Mouse (Mus musculus) lung, embryonic 14.5 days (tissue): ENCODE measurements around the gene Col4a4. TPM values are rescaled to one million over a fixed set of nuclear protein-coding genes. Genes with fewer than 3 reads are reported as not detected.

Experiments
- ATAC-seq: fragments of 200-750 bp; cut with Nextera tagmentation; 2 replicates; pipeline ENCODE4 v1.8.0; 2017; ENCODE audit warnings: mild to moderate bottlenecking, moderate TSS enrichment, moderate library complexity; ENCODE audit not compliant: insufficient read depth
- DNase-seq: peaks from one replicate; pipeline ENCODE4 v3.0.0-alpha.2; 2015
- H3K27ac ChIP-seq: fragments of 300-500 bp; sonication (generic); 2 replicates; pipeline ENCODE4 v1.5.1; 2014; ENCODE audit warnings: low read depth, mild to moderate bottlenecking, moderate library complexity
- H3K27me3 ChIP-seq: fragments of 300-500 bp; sonication (generic); 2 replicates; pipeline ENCODE4 v1.6.1; 2014; ENCODE audit warnings: low read length, control low read depth; ENCODE audit not compliant: insufficient read depth
- H3K36me3 ChIP-seq: fragments of 300-500 bp; sonication (generic); 2 replicates; pipeline ENCODE4 v1.6.1; 2014; ENCODE audit warnings: control low read depth; ENCODE audit not compliant: insufficient read depth
- H3K4me1 ChIP-seq: fragments of 300-500 bp; sonication (generic); 2 replicates; pipeline ENCODE4 v1.6.1; 2014; ENCODE audit warnings: antibody characterized with exemption, control low read depth; ENCODE audit not compliant: insufficient read depth
- H3K4me2 ChIP-seq: fragments of 300-500 bp; sonication (generic); 2 replicates; pipeline ENCODE4 v1.6.1; 2014; ENCODE audit warnings: mild to moderate bottlenecking
- H3K4me3 ChIP-seq: fragments of 300-500 bp; sonication (generic); 2 replicates; pipeline ENCODE4 v1.5.1; 2014; ENCODE audit warnings: low read depth, low read length
- H3K9ac ChIP-seq: fragments of 300-500 bp; sonication (generic); 2 replicates; pipeline ENCODE4 v1.6.1; 2014
- H3K9me3 ChIP-seq: fragments of 300-500 bp; sonication (generic); 2 replicates; pipeline ENCODE4 v1.6.1; 2016; ENCODE audit warnings: low read depth, low read length, control low read depth
- CTCF ChIP-seq: IDR thresholded peaks from 2 replicates; pipeline ENCODE4 v1.5.1; 2016; ENCODE audit warnings: antibody characterized with exemption, low read depth
- WGBS: fragments of 180-500 bp; shearing (Covaris S2); extraction: QIAGEN DNeasy Blood & Tissue Kit; methylation state at CpG from one replicate; pipeline ENCODE4 v1.1.7; 2014; 5-methylcytosine and 5-hydroxymethylcytosine counted together
- polyA plus RNA-seq: library from polyadenylated mRNA; unstranded; fragments of >200 nt; fragmentation: Nextera tagmentation; extraction: Ambion mirVana; gene quantifications from 2 replicates; pipeline ENCODE4 v1.2.1, GENCODE M21; 2014

Col4a4 gene
- polyA plus RNA-seq, 1 experiment from 2014 or later = 8.0 TPM

DNA sequence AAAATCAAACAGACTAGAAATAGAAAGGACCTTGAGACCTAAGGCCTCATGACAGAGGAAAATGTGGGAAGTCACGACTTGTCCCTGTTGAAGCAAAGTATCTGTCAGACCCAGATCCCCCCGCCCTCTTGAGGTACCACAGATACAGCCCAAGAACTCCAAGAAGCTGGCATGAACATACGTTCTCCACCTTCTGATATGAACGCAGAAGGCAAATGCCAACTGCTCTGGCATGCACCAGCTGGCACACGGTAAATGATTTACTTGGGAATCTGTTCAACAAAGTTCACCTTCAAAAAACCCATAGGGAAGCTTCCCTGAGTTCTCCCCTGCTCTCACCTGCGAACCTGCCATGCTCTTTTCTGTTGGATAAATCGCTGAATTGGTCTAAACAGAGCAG, 19.2 kb upstream of the Col4a4 start:
- Histone ChIP-seq H3K27ac (no peak overlapping the region), H3K9ac (no peak overlapping the region), H3K36me3 (no peaks in the 10 kb centered on the region), H3K4me2 (no peak overlapping the region), H3K27me3 (no peaks in the 10 kb centered on the region), H3K4me3 (no peak overlapping the region), H3K4me1 (no peaks in the 10 kb centered on the region; the same call in 1 of the 2 replicates), H3K9me3 (no peaks in the 10 kb centered on the region)
- ATAC-seq (no peak), DNase-seq (no peak)
- TF ChIP-seq CTCF = no peak
- WGBS = 81% methylated on average over 7 of the region's 7 CpGs

DNA sequence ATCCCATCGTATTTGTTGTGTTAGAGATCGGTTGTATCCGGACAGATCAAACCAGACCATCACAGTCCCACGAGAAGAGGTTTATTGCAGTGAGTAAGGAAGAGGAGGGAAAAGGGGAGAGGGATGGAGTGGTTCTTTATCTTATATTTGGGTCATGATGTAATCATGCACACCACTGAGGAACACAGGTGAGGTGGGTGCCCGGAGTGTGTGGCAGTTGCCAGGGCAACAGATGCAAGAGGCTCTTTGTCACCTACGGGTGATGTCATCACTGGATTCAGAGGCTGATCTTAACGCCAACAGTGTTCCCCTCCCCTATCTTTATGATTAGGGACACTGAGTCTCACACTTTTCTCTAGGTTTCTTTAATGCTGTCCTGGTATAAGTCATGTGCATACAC, 18.7 kb upstream of the Col4a4 start:
- DNase-seq (no peak), ATAC-seq (no peak)
- no peak overlapping the region for H3K4me3 ChIP-seq
- TF ChIP-seq CTCF = no peak
- no peaks in the 10 kb centered on the region; the same call in 1 of the 2 replicates for H3K4me1 ChIP-seq
- H3K9me3 ChIP-seq = no peaks in the 10 kb centered on the region
- WGBS = 77% methylated on average over 7 of the region's 7 CpGs
- H3K9ac ChIP-seq = no peak overlapping the region
- H3K36me3 ChIP-seq = no peaks in the 10 kb centered on the region
- no peak overlapping the region for H3K4me2 ChIP-seq
- H3K27me3 ChIP-seq = no peaks in the 10 kb centered on the region
- no peak overlapping the region for H3K27ac ChIP-seq

DNA sequence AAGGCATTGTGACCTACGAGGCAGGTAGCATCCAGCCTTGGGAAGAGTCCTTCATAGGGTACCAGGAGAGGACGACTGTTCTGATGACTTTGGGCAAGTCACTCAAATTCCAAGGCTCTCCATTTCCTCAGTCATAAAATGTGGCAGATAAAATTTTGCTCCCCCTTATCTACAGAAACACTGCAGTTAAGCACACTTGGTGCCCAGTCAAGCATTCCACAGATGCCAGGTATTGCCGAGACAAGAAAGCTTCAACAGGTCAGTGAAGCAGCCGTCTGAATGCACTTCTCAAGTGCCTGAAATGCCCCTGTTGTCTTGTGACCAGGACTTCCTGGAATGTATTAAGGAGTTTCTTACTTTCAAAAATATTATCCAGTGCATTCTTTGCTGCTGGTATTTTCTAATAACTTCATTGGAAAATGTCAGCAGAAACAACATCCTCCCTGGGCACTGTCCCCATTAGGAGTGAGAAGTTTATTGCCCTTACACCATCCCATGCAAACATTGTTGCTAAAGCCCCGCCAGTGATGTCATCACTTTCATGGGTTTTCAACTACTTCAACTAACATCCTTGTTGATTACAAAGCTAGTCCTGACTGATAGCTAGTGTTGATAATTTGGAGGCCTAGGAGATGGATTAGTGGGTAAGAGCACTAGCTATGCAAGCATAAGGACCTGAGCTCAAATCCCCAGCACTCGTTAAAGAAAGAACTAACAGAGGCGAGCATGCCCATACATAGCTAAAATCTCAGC, 16.7 kb upstream of the Col4a4 start:
- Histone ChIP-seq H3K36me3 (no peaks in the 10 kb centered on the region), H3K27me3 (no peaks in the 10 kb centered on the region), H3K27ac (no peak overlapping the region), H3K9ac (no peak overlapping the region), H3K4me1 (no peaks in the 10 kb centered on the region; the same call in 1 of the 2 replicates), H3K4me3 (no peak overlapping the region), H3K4me2 (no peak overlapping the region), H3K9me3 (no peaks in the 10 kb centered on the region)
- no peak for TF ChIP-seq CTCF
- DNase-seq = peak; percentile 45
- 57% methylated on average over 7 of the region's 7 CpGs for WGBS
- peak; percentile 47; the same call in 1 of the 2 replicates for ATAC-seq

DNA sequence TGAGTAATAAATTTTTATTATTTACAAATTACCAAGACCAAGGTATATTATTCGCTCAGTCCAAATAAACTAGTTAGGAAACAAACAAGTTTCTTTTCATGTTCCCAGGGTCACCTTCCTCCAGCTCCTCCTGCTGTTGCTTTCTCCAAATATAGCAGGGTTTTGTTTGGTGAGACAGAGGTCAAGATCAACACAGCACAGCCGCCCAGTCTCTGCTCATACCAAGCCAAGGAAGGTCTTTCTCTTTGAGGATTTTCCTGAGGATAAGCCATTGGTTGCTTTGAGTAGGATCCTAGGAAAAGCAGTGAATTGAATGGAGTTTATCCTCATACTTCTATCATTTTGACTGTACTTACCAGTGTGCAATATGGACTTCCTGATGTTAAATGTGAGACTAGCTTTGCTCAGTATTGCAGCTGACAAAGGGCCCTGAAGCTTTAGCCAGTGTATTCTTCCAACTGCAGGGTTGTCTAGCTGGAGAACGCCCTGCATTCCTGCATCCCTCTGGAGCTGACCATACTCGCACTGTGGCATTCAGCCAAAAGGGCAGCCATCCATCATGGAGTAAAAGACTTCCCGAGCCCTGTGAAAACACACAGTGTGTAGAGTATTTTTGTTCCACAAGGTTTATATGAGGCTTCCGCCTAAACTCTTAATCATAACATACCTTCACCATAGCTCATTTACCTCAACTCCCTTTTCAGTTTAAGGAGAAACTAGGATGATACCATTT, 10.4 kb upstream of the Col4a4 start:
- no peak for TF ChIP-seq CTCF
- Histone ChIP-seq H3K27ac (peak overlapping the region; percentile 42; the same call in 1 of the 2 replicates), H3K4me2 (no peak overlapping the region), H3K36me3 (no peaks in the 10 kb centered on the region), H3K27me3 (no peaks in the 10 kb centered on the region), H3K4me1 (peaks cover 9% of the 10 kb centered on the region), H3K4me3 (no peak overlapping the region), H3K9me3 (no peaks in the 10 kb centered on the region), H3K9ac (no peak overlapping the region)
- WGBS = 22% methylated on average over 6 of the region's 6 CpGs
- DNase-seq = peak; percentile 93
- ATAC-seq = peak; percentile 97

DNA sequence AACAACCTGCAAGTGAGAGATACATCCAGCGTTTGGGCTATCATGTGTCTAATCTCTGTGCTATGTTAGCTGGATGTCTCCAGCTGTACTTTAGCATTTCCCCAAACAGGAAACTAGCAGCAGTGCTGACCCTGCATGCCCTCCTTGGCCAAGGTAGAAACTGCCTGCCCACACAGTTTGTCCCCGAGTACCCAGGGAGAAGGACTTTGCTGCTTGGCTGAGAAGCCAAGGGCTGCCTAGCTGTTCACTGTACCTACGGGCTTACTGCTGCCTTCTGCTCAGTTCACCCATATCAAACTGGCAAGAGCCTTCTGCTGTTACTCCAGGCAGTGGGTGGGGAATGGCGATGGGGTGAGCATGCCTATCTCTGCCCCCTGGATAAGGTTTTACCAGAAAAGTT, 3.6 kb upstream of the Col4a4 start:
- ATAC-seq (no peak), DNase-seq (no peak)
- no peaks in the 10 kb centered on the region for H3K9me3 ChIP-seq
- no peak overlapping the region for H3K4me2 ChIP-seq
- no peak for TF ChIP-seq CTCF
- H3K27me3 ChIP-seq = 0 out of 2 replicates have a peak, but pooled peaks cover 9% of the 10 kb centered on the region
- 55% methylated on average over 4 of the region's 4 CpGs for WGBS
- H3K27ac ChIP-seq = no peak overlapping the region
- no peaks in the 10 kb centered on the region for H3K4me1 ChIP-seq
- no peak overlapping the region for H3K9ac ChIP-seq
- H3K36me3 ChIP-seq = no peaks in the 10 kb centered on the region
- no peak overlapping the region for H3K4me3 ChIP-seq

DNA sequence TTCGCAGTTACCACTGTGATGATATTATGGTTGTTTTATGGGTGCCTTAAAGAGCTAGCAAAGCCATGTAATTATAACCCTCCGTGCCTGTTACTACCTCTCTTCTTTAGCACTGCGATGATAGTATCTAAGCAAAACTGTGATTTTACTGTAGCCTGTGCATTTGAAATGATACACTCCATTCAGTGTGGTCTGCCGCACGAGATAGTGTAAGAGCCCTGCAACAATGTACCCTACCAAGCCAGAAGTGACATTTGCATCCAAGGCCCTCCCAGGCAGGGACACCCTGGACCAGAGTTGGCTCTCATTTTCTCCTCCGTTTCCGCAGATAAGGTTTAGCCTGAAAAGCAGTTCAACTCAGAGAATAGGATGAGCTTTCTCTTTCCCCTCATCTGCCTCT, 668 bp downstream of the Col4a4 start:
- no peaks in the 10 kb centered on the region for H3K9me3 ChIP-seq
- no peaks in the 10 kb centered on the region for H3K4me1 ChIP-seq

DNA sequence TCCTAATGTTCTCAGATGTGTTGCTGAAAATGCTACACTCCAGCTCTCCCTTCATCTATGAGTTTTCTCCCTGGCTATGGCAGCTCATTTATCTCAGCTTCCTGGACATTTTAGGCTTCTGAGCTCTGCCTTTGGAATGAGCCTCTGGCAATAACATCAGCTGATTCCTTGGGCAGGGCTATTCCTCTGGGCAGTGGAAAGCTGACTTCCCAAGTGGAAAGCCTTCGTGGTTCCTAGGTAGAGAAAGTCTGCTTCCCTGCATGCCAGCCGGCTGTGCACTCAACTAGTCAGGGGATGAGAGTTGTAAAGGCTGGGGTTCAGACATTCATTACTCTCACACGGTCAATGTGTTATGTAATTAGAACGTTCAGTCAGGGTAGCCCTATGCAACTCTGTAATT, 8.3 kb downstream of the Col4a4 start:
- ATAC-seq (peak; percentile 30; the same call in 1 of the 2 replicates), DNase-seq (no peak)
- no peak overlapping the region for H3K4me2 ChIP-seq
- H3K9me3 ChIP-seq = no peaks in the 10 kb centered on the region
- H3K36me3 ChIP-seq = no peaks in the 10 kb centered on the region
- H3K4me3 ChIP-seq = no peak overlapping the region
- H3K27ac ChIP-seq = peak overlapping the region; percentile 74; the same call in 1 of the 2 replicates
- H3K4me1 ChIP-seq = peaks cover 2% of the 10 kb centered on the region; the same call in 1 of the 2 replicates
- no peak for TF ChIP-seq CTCF
- WGBS = 41% methylated on average over 4 of the region's 4 CpGs
- H3K27me3 ChIP-seq = no peaks in the 10 kb centered on the region
- H3K9ac ChIP-seq = no peak overlapping the region

More for the DNA sequence above, 668 bp downstream of the Col4a4 start:
- Histone ChIP-seq H3K27ac (no peak overlapping the region), H3K4me3 (peak overlapping the region; percentile 40), H3K27me3 (0 out of 2 replicates have a peak, but pooled peaks cover 9% of the 10 kb centered on the region), H3K36me3 (no peaks in the 10 kb centered on the region), H3K9ac (peak overlapping the region; percentile 50; the same call in 1 of the 2 replicates), H3K4me2 (peak overlapping the region; percentile 81)
- no peak for ATAC-seq
- TF ChIP-seq CTCF = no peak
- 71% methylated on average over 7 of the region's 7 CpGs for WGBS
- DNase-seq = no peak
